Mouse (Mus musculus): ENCODE measurements around the gene Ip6k1. TPM values are rescaled to one million over a fixed set of nuclear protein-coding genes. Genes with fewer than 3 reads are reported as not detected.
"Not testable (repeated sequence)": the region's sequence is repeated elsewhere in the genome, so short reads cannot be mapped to it uniquely, and the experiment has no call there.

Gene Ip6k1
- polyA plus RNA-seq, 1 experiment from 2014 or later: 43.7 TPM

DNA sequence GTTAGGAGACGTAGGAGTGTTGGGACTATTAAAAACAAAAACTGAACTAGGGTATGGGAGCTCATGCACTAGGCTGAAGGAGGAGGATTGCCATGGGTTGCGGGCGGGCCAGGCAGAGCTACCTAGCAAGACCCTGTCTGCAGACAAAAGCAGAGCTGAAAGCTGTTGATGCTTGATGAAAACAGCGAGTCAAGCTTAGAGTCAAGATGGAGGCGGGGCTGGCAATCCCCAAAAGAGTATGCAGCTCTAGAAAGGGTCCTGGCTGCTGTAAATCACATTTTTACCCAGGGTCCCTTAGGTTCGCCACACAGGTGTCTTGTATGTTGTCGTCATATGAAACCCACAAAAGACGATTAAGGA is 1.2 kb downstream of the Ip6k1 start:
- no peak for ATAC-seq
- Histone ChIP-seq H3K9me3 (replicated peaks) (no peaks in the 10 kb centered on the region), H3K36me3 (peaks cover 9% of the 10 kb centered on the region), H3K27ac (peak overlapping the region; percentile 95), H3K9ac (peak overlapping the region; percentile 98), H3K4me3 (peak overlapping the region; percentile 90), H3K4me1 (peaks cover 58% of the 10 kb centered on the region), H3K27me3 (replicated peaks) (no peaks in the 10 kb centered on the region), H3K4me2 (peak overlapping the region; percentile 79)
- 24% methylated on average over 8 of the region's 8 CpGs for whole genome bisulfite sequencing (ENCODE audit: insufficient replicate concordance)

DNA sequence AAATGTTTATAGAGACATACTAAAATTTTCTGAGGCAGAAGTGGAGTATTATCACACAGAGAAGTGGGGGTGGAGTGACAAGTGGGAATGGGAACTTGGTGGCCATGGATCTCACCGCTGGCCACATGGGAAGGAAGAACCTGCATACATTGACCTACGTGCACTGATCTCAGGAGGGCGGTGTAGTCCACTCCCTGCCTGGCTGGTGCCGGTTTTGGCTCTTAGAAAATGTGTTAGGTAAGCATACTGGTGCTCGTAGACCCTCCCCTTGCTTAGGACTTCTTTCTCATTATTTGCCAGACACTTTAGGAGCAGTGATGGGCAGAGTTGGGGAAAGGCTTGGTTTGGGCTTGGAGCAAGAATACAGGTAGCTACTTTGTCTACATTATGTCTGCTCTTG is 5.7 kb downstream of the Ip6k1 start:
- H3K9ac ChIP-seq: no peak overlapping the region
- no peak for ATAC-seq
- 84% methylated on average over 5 of the region's 5 CpGs for WGBS (ENCODE audit: insufficient replicate concordance)
- H3K27me3 ChIP-seq (replicated peaks): no peaks in the 10 kb centered on the region
- peaks cover 33% of the 10 kb centered on the region for H3K36me3 ChIP-seq
- no peak overlapping the region for H3K4me2 ChIP-seq
- H3K9me3 ChIP-seq (replicated peaks): no peaks in the 10 kb centered on the region
- H3K4me1 ChIP-seq: peaks cover 68% of the 10 kb centered on the region
- no peak overlapping the region for H3K4me3 ChIP-seq
- no peak overlapping the region for H3K27ac ChIP-seq

DNA sequence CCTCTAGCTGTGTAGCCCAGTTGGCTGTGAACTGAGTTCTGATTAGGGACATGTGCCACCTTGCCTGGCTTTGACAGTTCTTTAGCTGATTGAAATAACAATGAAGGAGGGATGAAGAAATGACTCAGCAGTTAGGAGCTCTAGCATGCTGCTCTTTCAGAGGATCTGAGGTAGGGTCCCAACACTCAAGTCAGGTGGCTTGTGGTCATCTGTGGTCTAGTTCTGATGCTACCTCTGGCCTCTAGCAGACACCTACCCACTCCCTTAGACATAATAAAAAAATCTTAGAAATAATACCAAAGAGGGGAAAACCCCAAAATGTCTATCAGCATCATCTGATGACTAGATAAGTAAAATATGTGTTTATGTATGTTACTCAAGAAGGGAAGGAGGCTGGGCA is 8.1 kb downstream of the Ip6k1 start:
- Histone ChIP-seq H3K9me3 (replicated peaks) (no peaks in the 10 kb centered on the region), H3K4me1 (peaks cover 48% of the 10 kb centered on the region), H3K9ac (no peak overlapping the region), H3K27ac (0 out of 2 replicates have a peak overlapping the region, but pooled peaks have one; percentile 18), H3K36me3 (peaks cover 47% of the 10 kb centered on the region), H3K27me3 (replicated peaks) (no peaks in the 10 kb centered on the region), H3K4me3 (no peak overlapping the region), H3K4me2 (no peak overlapping the region)
- no peak for ATAC-seq

DNA sequence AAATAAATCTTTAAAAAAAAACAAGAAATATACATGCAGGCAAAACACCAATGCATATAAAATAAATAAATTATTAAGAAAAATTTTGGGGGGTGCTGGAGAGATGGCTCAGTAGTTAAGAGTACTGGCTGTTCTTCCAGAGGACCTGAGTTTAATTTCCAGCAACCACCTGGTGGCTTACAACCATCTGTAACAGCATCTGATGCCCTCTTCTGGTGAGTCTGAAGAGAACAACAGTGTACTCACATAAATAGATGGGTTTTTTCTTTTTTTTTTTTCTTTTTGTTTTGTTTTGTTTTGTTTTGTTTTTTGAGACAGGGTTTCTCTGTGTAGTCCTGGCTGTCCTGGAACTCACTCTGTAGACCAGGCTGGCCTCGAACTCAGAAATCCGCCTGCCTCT is 11.3 kb downstream of the Ip6k1 start:
- not testable (repeated sequence) for H3K9ac ChIP-seq; H3K27me3 ChIP-seq (replicated peaks); H3K4me2 ChIP-seq; H3K27ac ChIP-seq; H3K4me3 ChIP-seq; ATAC-seq; H3K9me3 ChIP-seq (replicated peaks)
- 77% methylated on average over 2 of the region's 2 CpGs for WGBS (ENCODE audit: insufficient replicate concordance)
- H3K4me1 ChIP-seq: peaks cover 23% of the 10 kb centered on the region
- peaks cover 62% of the 10 kb centered on the region for H3K36me3 ChIP-seq

DNA sequence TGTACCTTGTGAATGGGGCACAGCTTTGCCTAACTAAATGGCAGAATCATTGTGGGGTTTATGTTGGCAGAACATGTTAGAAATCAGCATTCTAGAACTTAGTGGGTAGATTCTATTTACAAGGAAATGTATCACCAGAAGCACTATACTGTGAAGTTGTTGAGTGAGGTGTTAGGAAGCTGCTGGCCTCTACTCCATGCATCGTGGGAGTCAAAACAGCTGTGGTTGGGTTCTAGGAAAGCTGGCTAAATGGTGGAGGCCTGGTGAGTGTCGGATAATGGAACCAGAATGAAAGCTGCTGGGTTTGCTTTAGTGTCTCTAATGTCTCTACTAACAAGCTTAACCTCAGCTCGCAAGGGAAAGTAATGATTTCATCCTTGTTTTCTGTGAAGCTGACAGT is 14.8 kb downstream of the Ip6k1 start:
- WGBS (ENCODE audit: insufficient replicate concordance): 80% methylated on average over 3 of the region's 3 CpGs
- no peaks in the 10 kb centered on the region for H3K9me3 ChIP-seq (replicated peaks)
- H3K27me3 ChIP-seq (replicated peaks): no peaks in the 10 kb centered on the region
- no peak overlapping the region for H3K4me2 ChIP-seq
- no peak for ATAC-seq
- H3K4me1 ChIP-seq: peaks cover 14% of the 10 kb centered on the region; the same call in 1 of the 2 replicates
- no peak overlapping the region for H3K27ac ChIP-seq
- no peak overlapping the region for H3K4me3 ChIP-seq
- H3K9ac ChIP-seq: no peak overlapping the region
- peaks cover 49% of the 10 kb centered on the region for H3K36me3 ChIP-seq

DNA sequence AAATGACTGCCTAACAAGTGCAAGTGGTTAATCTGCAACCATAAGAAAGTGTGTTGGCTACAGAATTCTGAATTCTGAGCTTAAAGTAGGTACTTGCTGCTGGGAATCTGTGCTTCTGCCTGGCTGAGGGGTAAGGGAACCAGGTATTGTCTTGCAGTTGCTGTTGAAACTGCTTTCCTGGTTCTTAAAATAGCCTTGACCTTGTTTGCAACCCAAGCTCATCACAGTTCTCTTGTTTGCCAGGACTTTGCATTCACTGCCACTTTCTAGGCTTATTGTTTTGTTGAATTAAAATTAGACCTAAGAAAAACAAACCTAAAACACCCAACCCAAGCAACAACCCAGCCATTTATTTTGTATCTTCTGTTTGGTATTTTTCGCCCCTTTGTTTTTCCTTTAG is 18.4 kb downstream of the Ip6k1 start:
- Histone ChIP-seq H3K27me3 (replicated peaks) (no peaks in the 10 kb centered on the region), H3K4me2 (no peak overlapping the region), H3K36me3 (peaks cover 42% of the 10 kb centered on the region), H3K4me3 (no peak overlapping the region), H3K4me1 (peaks cover 11% of the 10 kb centered on the region; the same call in 1 of the 2 replicates), H3K27ac (no peak overlapping the region), H3K9ac (no peak overlapping the region), H3K9me3 (replicated peaks) (no peaks in the 10 kb centered on the region)
- ATAC-seq: no peak
- WGBS (ENCODE audit: insufficient replicate concordance): 87% methylated on average over 1 of the region's 1 CpGs

DNA sequence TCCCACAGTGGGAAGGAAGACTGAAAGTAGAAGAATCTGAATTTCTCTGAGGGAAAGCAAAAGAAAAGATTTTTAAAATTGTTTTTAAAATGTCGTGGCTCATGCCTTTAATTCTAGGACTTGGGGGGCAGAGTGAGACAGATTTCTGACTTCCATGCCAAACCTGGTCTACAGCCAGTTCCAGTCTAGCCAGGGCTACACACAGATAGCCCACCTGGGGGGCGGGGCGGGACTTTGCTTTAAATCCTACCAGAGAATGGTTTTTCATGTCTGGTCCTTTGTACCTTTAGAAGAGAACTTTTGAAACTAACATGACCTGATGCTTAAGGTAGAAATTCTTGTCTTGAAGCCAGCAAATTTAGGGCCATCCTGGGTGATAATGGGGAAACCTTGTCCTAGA is 20.9 kb downstream of the Ip6k1 start:
- H3K4me3 ChIP-seq: no peak overlapping the region
- no peak for ATAC-seq
- no peaks in the 10 kb centered on the region for H3K9me3 ChIP-seq (replicated peaks)
- WGBS (ENCODE audit: insufficient replicate concordance): 78% methylated on average over 3 of the region's 3 CpGs
- no peaks in the 10 kb centered on the region for H3K27me3 ChIP-seq (replicated peaks)
- peaks cover 53% of the 10 kb centered on the region for H3K36me3 ChIP-seq
- peaks cover 11% of the 10 kb centered on the region; the same call in 1 of the 2 replicates for H3K4me1 ChIP-seq
- no peak overlapping the region for H3K27ac ChIP-seq
- no peak overlapping the region for H3K9ac ChIP-seq
- no peak overlapping the region for H3K4me2 ChIP-seq

DNA sequence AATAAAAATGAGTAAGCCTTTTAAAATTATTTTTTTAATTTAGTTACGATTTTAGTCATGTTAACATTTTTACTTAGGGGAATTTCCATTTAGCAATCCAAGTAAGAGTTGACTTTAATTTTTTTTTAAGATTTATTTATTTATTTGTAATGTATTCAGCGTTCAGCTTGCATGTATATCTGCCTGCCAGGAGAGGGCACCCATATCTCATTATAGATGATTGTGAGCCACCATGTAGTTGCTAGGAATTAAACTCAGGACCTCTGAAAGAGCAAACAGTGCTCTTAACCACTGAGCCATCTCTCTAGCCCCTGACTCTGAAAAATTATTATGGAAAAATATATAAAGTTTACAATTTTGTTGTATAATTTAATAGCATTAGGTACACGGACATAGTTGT is 24.3 kb downstream of the Ip6k1 start:
- 88% methylated on average over 3 of the region's 3 CpGs for WGBS (ENCODE audit: insufficient replicate concordance)
- Histone ChIP-seq H3K27me3 (replicated peaks) (no peaks in the 10 kb centered on the region), H3K36me3 (peaks cover 79% of the 10 kb centered on the region), H3K9me3 (replicated peaks) (no peaks in the 10 kb centered on the region), H3K4me3 (no peak overlapping the region), H3K4me1 (peaks cover 2% of the 10 kb centered on the region; the same call in 1 of the 2 replicates), H3K27ac (no peak overlapping the region), H3K4me2 (no peak overlapping the region), H3K9ac (no peak overlapping the region)
- no peak for ATAC-seq

DNA sequence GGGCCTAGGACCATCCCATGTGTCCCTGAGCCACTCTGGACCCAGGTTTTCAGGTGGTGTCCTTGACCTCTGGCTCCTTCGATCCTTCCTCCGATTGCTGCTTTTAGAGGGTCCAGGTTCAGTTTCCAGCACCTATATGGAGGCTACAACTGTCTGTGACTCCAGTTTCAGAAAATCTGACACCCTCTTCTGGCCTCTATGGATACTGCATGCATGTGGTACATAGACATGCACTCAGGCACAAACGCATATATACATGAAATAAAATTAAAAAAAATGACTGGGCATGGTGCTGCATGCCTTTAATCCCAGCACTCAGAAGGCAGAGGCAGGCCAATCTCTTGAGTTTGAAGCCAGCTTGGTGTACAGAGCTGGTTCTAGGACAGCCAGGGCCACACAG is 25.6 kb downstream of the Ip6k1 start:
- Histone ChIP-seq H3K9me3 (replicated peaks) (no peaks in the 10 kb centered on the region), H3K4me2 (no peak overlapping the region), H3K4me1 (no peaks in the 10 kb centered on the region), H3K36me3 (peaks cover 91% of the 10 kb centered on the region), H3K27ac (no peak overlapping the region), H3K4me3 (no peak overlapping the region), H3K9ac (no peak overlapping the region), H3K27me3 (replicated peaks) (no peaks in the 10 kb centered on the region)
- WGBS (ENCODE audit: insufficient replicate concordance): 91% methylated on average over 3 of the region's 3 CpGs
- ATAC-seq: no peak

DNA sequence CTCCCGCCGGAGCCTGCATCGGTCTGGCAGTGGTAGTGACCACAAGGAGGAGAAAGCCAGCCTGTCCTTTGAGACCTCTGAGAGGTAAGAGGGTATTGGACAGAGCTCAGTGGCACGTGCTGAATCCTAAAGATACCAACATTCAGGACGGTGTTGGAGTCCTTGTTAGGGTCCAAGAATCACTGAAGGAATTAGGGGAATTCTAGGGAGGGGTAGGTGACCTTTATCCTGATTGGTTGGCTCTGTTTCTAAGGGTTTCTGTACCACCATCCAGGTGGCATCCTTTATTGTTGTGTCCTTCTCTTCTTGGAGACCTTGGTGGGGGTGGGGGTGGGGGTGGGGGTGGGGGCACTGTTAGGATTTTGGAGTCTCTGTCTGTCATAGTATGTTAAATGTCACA is 29.8 kb downstream of the Ip6k1 start:
- Histone ChIP-seq H3K27ac (no peak overlapping the region), H3K9ac (no peak overlapping the region), H3K4me1 (peaks cover 16% of the 10 kb centered on the region), H3K36me3 (peaks cover 87% of the 10 kb centered on the region), H3K27me3 (replicated peaks) (no peaks in the 10 kb centered on the region), H3K4me2 (no peak overlapping the region), H3K4me3 (no peak overlapping the region), H3K9me3 (replicated peaks) (no peaks in the 10 kb centered on the region)
- WGBS (ENCODE audit: insufficient replicate concordance): 95% methylated on average over 5 of the region's 5 CpGs
- ATAC-seq: no peak

DNA sequence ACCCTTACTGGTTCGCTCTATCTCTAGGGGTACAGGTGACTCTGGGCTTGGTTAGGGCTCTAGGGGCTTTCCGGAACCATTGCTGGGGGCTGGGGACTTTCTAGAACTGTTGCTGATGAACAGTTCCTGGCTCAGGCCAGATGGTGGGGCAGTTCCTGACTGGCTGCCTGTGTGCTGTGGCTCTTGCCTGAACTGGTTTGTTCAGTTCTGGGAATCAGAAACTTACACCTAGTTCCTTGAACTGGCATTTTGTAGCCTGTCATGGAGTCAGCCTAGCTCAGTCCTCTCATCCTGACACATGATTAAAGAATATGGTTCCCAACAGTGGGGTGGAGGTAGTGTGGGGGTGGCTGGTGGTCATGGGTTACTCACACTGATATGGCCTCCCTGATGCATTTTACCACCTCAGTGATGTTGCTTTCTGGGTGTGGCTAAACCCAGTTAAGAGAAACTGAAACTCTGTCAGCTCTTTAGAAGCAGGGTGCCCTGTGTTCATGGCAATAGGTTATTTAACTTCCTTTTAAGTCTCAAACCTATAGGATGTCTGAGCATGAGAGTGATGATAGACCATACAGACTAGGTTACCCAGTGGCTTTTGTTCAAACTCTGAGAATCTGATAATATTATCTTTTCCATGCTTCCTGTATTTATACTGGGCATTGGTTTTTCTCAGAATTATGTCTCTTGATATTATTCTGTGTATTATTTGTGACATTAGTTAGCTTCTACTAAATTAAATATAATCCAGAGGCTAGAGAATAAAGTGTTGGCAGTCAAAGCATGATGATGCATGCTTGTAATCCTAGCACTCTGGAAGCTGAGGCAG is 33.2 kb downstream of the Ip6k1 start:
- peaks cover 88% of the 10 kb centered on the region for H3K36me3 ChIP-seq
- no peak overlapping the region for H3K4me3 ChIP-seq
- H3K9me3 ChIP-seq (replicated peaks): no peaks in the 10 kb centered on the region
- no peak overlapping the region for H3K27ac ChIP-seq
- no peaks in the 10 kb centered on the region for H3K27me3 ChIP-seq (replicated peaks)
- peaks cover 16% of the 10 kb centered on the region for H3K4me1 ChIP-seq
- no peak overlapping the region for H3K9ac ChIP-seq
- 89% methylated on average over 2 of the region's 2 CpGs for WGBS (ENCODE audit: insufficient replicate concordance)
- no peak overlapping the region for H3K4me2 ChIP-seq
- peak; percentile 35; the same call in 1 of the 2 replicates for ATAC-seq

DNA sequence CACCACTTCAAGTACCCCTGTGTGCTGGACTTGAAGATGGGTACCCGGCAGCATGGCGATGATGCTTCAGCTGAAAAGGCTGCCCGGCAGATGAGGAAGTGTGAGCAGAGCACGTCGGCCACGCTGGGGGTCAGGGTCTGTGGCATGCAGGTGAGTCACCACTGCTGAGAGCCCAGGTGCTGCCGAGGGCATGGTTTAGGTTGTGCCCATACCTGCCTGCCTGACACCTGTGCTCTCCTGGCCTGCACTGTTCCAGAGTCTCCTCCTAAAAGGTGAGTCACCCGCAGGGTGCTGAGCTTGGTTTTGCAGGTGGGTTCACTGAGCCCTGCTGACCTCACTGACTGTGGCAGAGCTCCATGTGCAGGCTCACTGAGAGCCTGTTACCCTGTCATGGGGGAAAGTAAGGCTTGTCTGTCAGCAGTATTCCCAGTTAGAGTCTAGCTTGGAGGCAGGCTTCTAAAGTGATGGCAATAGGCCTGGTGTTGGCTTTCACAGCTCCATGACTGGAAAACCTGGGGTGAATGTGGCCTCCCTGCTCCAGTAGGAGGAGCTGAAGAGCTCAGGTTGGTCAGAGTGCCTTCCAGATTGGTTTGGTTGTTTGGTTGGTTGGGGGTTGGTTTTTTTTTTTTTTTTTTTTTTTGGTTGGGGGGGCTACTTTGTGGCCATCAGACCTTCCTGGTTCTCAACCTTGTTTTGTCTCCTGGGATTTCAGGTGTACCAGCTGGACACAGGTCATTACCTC is 42.6 kb downstream of the Ip6k1 start:
- no peaks in the 10 kb centered on the region for H3K27me3 ChIP-seq (replicated peaks)
- H3K36me3 ChIP-seq: peaks cover 71% of the 10 kb centered on the region
- no peak overlapping the region for H3K27ac ChIP-seq
- ATAC-seq: no peak
- H3K4me3 ChIP-seq: no peak overlapping the region
- peaks cover 38% of the 10 kb centered on the region for H3K4me1 ChIP-seq
- H3K9me3 ChIP-seq (replicated peaks): no peaks in the 10 kb centered on the region
- 93% methylated on average over 8 of the region's 8 CpGs for WGBS (ENCODE audit: insufficient replicate concordance)
- H3K4me2 ChIP-seq: no peak overlapping the region
- no peak overlapping the region for H3K9ac ChIP-seq

Data from liver, embryonic 12.5 days (tissue).